ENCODE assay signal across 8 mouse cellular contexts in genomic region chr17:45548541-45549512, GRCm38 (mm10). TPM values are rescaled to one million over a fixed set of nuclear protein-coding genes. Genes with fewer than 3 reads are reported as not detected.
DNase-seq lines count a peak whose midpoint lies in the region; ATAC-seq and TF ChIP-seq lines count a peak whose summit lies in the region.

No protein-coding gene starts in this region.

- H3K4me3 ChIP-seq in megakaryocyte, embryonic 14.5 days (replicated peaks): peak overlapping the region; percentile 89
- H3K4me3 ChIP-seq in heart, embryonic 16.5 days (ENCODE audit: low read length): peak overlapping the region; percentile 73
- peak overlapping the region; percentile 2 to 33; a peak in 2 of 4 replicates for H3K4me3 ChIP-seq in liver, embryonic 14.5 days (ENCODE audit: insufficient read depth in 1 of 2, low read depth in 2 of 2, low read length in 2 of 2)

- TF ChIP-seq EP300 in liver, embryonic 14.5 days (IDR thresholded peaks at IDR 0.05; ENCODE audit: low read depth): no peak

- no peaks in the 10 kb centered on the region for H3K9me3 ChIP-seq in megakaryocyte, embryonic 14.5 days
- H3K9me3 ChIP-seq in heart, embryonic 16.5 days (replicated peaks; ENCODE audit: control insufficient read depth, low read length): no peaks in the 10 kb centered on the region
- no peaks in the 10 kb centered on the region for H3K9me3 ChIP-seq in liver, embryonic 14.5 days (ENCODE audit: control insufficient read depth, low read length)

- peaks cover 86% of the 10 kb centered on the region for H3K4me1 ChIP-seq in megakaryocyte, embryonic 14.5 days
- H3K4me1 ChIP-seq in heart, embryonic 16.5 days (ENCODE audit: control insufficient read depth, insufficient read depth, low read length): peaks cover 23% of the 10 kb centered on the region
- H3K4me1 ChIP-seq in liver, embryonic 14.5 days (replicated peaks; ENCODE audit: control insufficient read depth in 2 of 2, insufficient read depth in 2 of 2, low read length in 1 of 2): 0 out of 4 replicates have a peak, but pooled peaks cover 0 to 2% of the 10 kb centered on the region in 2 experiments

- peak; percentile 51 for DNase-seq in CD4-positive, CD25-positive, alpha-beta regulatory T cell, adult 2 months (ENCODE audit: low read depth, low spot score)
- DNase-seq in liver, embryonic 14.5 days (ENCODE audit: low read depth in 3 of 3, low spot score in 3 of 3): no peak
- DNase-seq in splenic B cell, adult 2 months (ENCODE audit: low read depth, low spot score): peak; percentile 41
- no peak for DNase-seq in ovary, postnatal 14 days (ENCODE audit: low spot score)

- ATAC-seq in CD4-positive, CD25-positive, alpha-beta regulatory T cell, adult 4 months: no peak
- no peak for ATAC-seq in megakaryocyte, adult 5-6 weeks (ENCODE audit: poor library complexity, severe bottlenecking)
- peak; percentile 15 for ATAC-seq in heart, embryonic 16.5 days (replicated peaks; ENCODE audit: extremely low read depth, insufficient read depth, low FRiP score)
- no peak for ATAC-seq in liver, embryonic 14.5 days (ENCODE audit: insufficient read depth)

- H3K4me2 ChIP-seq in heart, embryonic 16.5 days (ENCODE audit: low read depth, low read length): peak overlapping the region; percentile 99
- peak overlapping the region; percentile 57 for H3K4me2 ChIP-seq in liver, embryonic 14.5 days (ENCODE audit: low read depth)

- H3K27me3 ChIP-seq in megakaryocyte, embryonic 14.5 days (replicated peaks): peaks cover 75% of the 10 kb centered on the region
- H3K27me3 ChIP-seq in heart, embryonic 16.5 days (ENCODE audit: control insufficient read depth, insufficient read depth, low read length): peaks cover 62% of the 10 kb centered on the region
- H3K27me3 ChIP-seq in liver, embryonic 14.5 days (ENCODE audit: control insufficient read depth, insufficient read depth, low read length): peaks cover 79% of the 10 kb centered on the region
- H3K27me3 ChIP-seq in splenic B cell, adult 2 months (ENCODE audit: control insufficient read depth, insufficient read depth, low read length, poor library complexity, severe bottlenecking): peaks cover 3% of the 10 kb centered on the region

- peak; percentile 23; the same call in 1 of the 2 replicates for TF ChIP-seq CTCF in liver, embryonic 14.5 days (IDR thresholded peaks at IDR 0.05; ENCODE audit: low read depth)

- 3% methylated on average over 58 of the region's 68 CpGs for WGBS in heart, embryonic 16.5 days
- WGBS in liver, embryonic 14.5 days (ENCODE audit: insufficient replicate concordance): 4% methylated on average over 62 of the region's 68 CpGs

- H3K27ac ChIP-seq in heart, embryonic 16.5 days (ENCODE audit: low read length): no peak overlapping the region
- no peak overlapping the region for H3K27ac ChIP-seq in liver, embryonic 14.5 days

- peak overlapping the region; percentile 73 for H3K9ac ChIP-seq in heart, embryonic 16.5 days (ENCODE audit: low read length)
- no peak overlapping the region for H3K9ac ChIP-seq in liver, embryonic 14.5 days (replicated peaks)

- H3K36me3 ChIP-seq in megakaryocyte, embryonic 14.5 days (replicated peaks; ENCODE audit: low read length): no peaks in the 10 kb centered on the region
- H3K36me3 ChIP-seq in heart, embryonic 16.5 days (ENCODE audit: control insufficient read depth, insufficient read depth): no peaks in the 10 kb centered on the region
- H3K36me3 ChIP-seq in liver, embryonic 14.5 days (replicated peaks; ENCODE audit: control insufficient read depth, insufficient read depth, low read depth): no peaks in the 10 kb centered on the region
- no peaks in the 10 kb centered on the region for H3K36me3 ChIP-seq in splenic B cell, adult 2 months (ENCODE audit: control insufficient read depth, insufficient read depth, low read length, poor library complexity, severe bottlenecking)

RNA-seq across cellular contexts. Expression of gene Tmem151b, which starts 0.7 kb away (rescaled TPM):
- polyA plus RNA-seq in CD4-positive, CD25-positive, alpha-beta regulatory T cell, adult 4 months (2017; shearing (Covaris generic)): under 1 TPM; 0.15 to 0.35 TPM
- polyA plus RNA-seq in megakaryocyte, embryonic 14.5 days (2012; ENCODE audit: insufficient read depth, low replicate concordance): 0.93 and 1.1 TPM in 2 replicates
- not detected in 2 replicates for total RNA-seq in megakaryocyte, adult 5-6 weeks (2015)
- not detected in 2 replicates for total RNA-seq in megakaryocyte, adult 5-6 weeks (2017)
- polyA plus RNA-seq in heart, embryonic 16.5 days (2015; fragmentation: Nextera tagmentation; extraction: Ambion mirVana): 1.2 and 1.9 TPM in 2 replicates
- polyA plus RNA-seq in liver, embryonic 14.5 days (2012; rRNA removed): 0.08 and 0.13 TPM in 2 replicates
- 0.06 TPM in 1 of 2 replicates, not detected in the other for polyA plus RNA-seq in liver, embryonic 14.5 days (2014; fragmentation: Nextera tagmentation; extraction: Ambion mirVana)

RNA-seq across cellular contexts. Expression of gene Nfkbie, which starts 6.7 kb away (rescaled TPM):
- polyA plus RNA-seq in CD4-positive, CD25-positive, alpha-beta regulatory T cell, adult 4 months (2017; shearing (Covaris generic)): 10 to 100 TPM; 33.1 to 48.1 TPM
- polyA plus RNA-seq in megakaryocyte, embryonic 14.5 days (2012; ENCODE audit: insufficient read depth, low replicate concordance): 9.1 and 12.3 TPM in 2 replicates
- 10.4 and 11.1 TPM in 2 replicates for total RNA-seq in megakaryocyte, adult 5-6 weeks (2015)
- total RNA-seq in megakaryocyte, adult 5-6 weeks (2017): 13.4 and 14.0 TPM in 2 replicates
- 5.3 and 10.9 TPM in 2 replicates for polyA plus RNA-seq in heart, embryonic 16.5 days (2015; fragmentation: Nextera tagmentation; extraction: Ambion mirVana)
- polyA plus RNA-seq in liver, embryonic 14.5 days (2012; rRNA removed): 0.62 and 0.65 TPM in 2 replicates
- polyA plus RNA-seq in liver, embryonic 14.5 days (2014; fragmentation: Nextera tagmentation; extraction: Ambion mirVana): 0.66 TPM in 2 replicates

RNA-seq across cellular contexts. Expression of gene Slc35b2, which starts 14.8 kb away (rescaled TPM):
- 10 to 100 TPM; 27.6 to 39.0 TPM for polyA plus RNA-seq in CD4-positive, CD25-positive, alpha-beta regulatory T cell, adult 4 months (2017; shearing (Covaris generic))
- 24.8 and 30.6 TPM in 2 replicates for polyA plus RNA-seq in megakaryocyte, embryonic 14.5 days (2012; ENCODE audit: insufficient read depth, low replicate concordance)
- 33.7 and 44.9 TPM in 2 replicates for total RNA-seq in megakaryocyte, adult 5-6 weeks (2015)
- 48.2 and 52.2 TPM in 2 replicates for total RNA-seq in megakaryocyte, adult 5-6 weeks (2017)
- polyA plus RNA-seq in heart, embryonic 16.5 days (2015; fragmentation: Nextera tagmentation; extraction: Ambion mirVana): 89.4 and 89.9 TPM in 2 replicates
- 27.6 and 29.9 TPM in 2 replicates for polyA plus RNA-seq in liver, embryonic 14.5 days (2012; rRNA removed)
- 44.8 and 46.4 TPM in 2 replicates for polyA plus RNA-seq in liver, embryonic 14.5 days (2014; fragmentation: Nextera tagmentation; extraction: Ambion mirVana)

RNA-seq across cellular contexts. Expression of gene Hsp90ab1, which starts 24.2 kb away (rescaled TPM):
- polyA plus RNA-seq in CD4-positive, CD25-positive, alpha-beta regulatory T cell, adult 4 months (2017; shearing (Covaris generic)): 1,000 to 10,000 TPM; 1,172 to 1,222 TPM
- 292 and 435 TPM in 2 replicates for polyA plus RNA-seq in megakaryocyte, embryonic 14.5 days (2012; ENCODE audit: insufficient read depth, low replicate concordance)
- total RNA-seq in megakaryocyte, adult 5-6 weeks (2015): 448 and 487 TPM in 2 replicates
- 829 and 973 TPM in 2 replicates for total RNA-seq in megakaryocyte, adult 5-6 weeks (2017)
- polyA plus RNA-seq in heart, embryonic 16.5 days (2015; fragmentation: Nextera tagmentation; extraction: Ambion mirVana): 1,191 and 1,235 TPM in 2 replicates
- 287 and 369 TPM in 2 replicates for polyA plus RNA-seq in liver, embryonic 14.5 days (2012; rRNA removed)
- polyA plus RNA-seq in liver, embryonic 14.5 days (2014; fragmentation: Nextera tagmentation; extraction: Ambion mirVana): 531 and 582 TPM in 2 replicates

RNA-seq across cellular contexts. Expression of gene Tcte1, which starts 25.6 kb away (rescaled TPM):
- polyA plus RNA-seq in CD4-positive, CD25-positive, alpha-beta regulatory T cell, adult 4 months (2017; shearing (Covaris generic)): not detected
- 0.12 TPM in 1 of 2 replicates, not detected in the other for polyA plus RNA-seq in megakaryocyte, embryonic 14.5 days (2012; ENCODE audit: insufficient read depth, low replicate concordance)
- total RNA-seq in megakaryocyte, adult 5-6 weeks (2015): not detected in 2 replicates
- total RNA-seq in megakaryocyte, adult 5-6 weeks (2017): not detected in 2 replicates
- 0.49 and 0.63 TPM in 2 replicates for polyA plus RNA-seq in heart, embryonic 16.5 days (2015; fragmentation: Nextera tagmentation; extraction: Ambion mirVana)
- not detected in 2 replicates for polyA plus RNA-seq in liver, embryonic 14.5 days (2012; rRNA removed)
- polyA plus RNA-seq in liver, embryonic 14.5 days (2014; fragmentation: Nextera tagmentation; extraction: Ambion mirVana): not detected in 2 replicates

Comparison
In these comparisons a context has a peak if more than half of its experiments do, and no peak if none do; other contexts are left out.
1. DNase-seq: peak in CD4-positive, CD25-positive, alpha-beta regulatory T cell, adult 2 months (single experiment) and splenic B cell, adult 2 months (single experiment); none in liver, embryonic 14.5 days (0 of 3) and ovary, postnatal 14 days (single experiment).
2. H3K4me3 ChIP-seq: peak in every context shown above with its lines; median percentile 89 in megakaryocyte, embryonic 14.5 days; 73 in heart, embryonic 16.5 days; 18 in liver, embryonic 14.5 days.